Mouse (Mus musculus) MEL (cell line): ENCODE results near the gene Sult2a7.

ENCODE experiments used
- CTCF ChIP-seq, 3 experiments: IDR thresholded peaks in 2 of 3; conservative IDR thresholded peaks in 1 of 3; 2 replicates each; pipeline ENCODE4 v1.5.1; 2011 to 2012; ENCODE audit warnings: low read length in 3 of 3, low read depth in 2 of 3, mild to moderate bottlenecking in 2 of 3, improper control_type of control experiment in 1 of 3, inconsistent platforms in 1 of 3, mixed read lengths in 1 of 3, moderate library complexity in 1 of 3; ENCODE audit not compliant: control insufficient read depth in 1 of 3, insufficient read depth in 1 of 3, poor library complexity in 1 of 3, severe bottlenecking in 1 of 3
- EP300 ChIP-seq, 2 experiments: IDR thresholded peaks; 2 replicates each; pipeline ENCODE4 v1.6.1; 2011; ENCODE audit warnings: improper control_type of control experiment in 2 of 2, low read length in 2 of 2, low read depth in 1 of 2, mild to moderate bottlenecking in 1 of 2
- GATA1 ChIP-seq: IDR thresholded peaks from 2 replicates; pipeline ENCODE4 v1.6.1; 2011; ENCODE audit warnings: low read depth, low read length, improper control_type of control experiment
- JUND ChIP-seq: IDR thresholded peaks from 2 replicates; pipeline ENCODE4 v1.6.1; 2011; ENCODE audit warnings: low read depth, mild to moderate bottlenecking, improper control_type of control experiment, low read length
- MAX ChIP-seq: IDR thresholded peaks from 2 replicates; pipeline ENCODE4 v1.6.1; 2011; ENCODE audit warnings: low read length, improper control_type of control experiment
- NELFE ChIP-seq: IDR thresholded peaks from 2 replicates; pipeline ENCODE4 v1.6.1; 2011; ENCODE audit warnings: low read depth, low read length, improper control_type of control experiment
- POLR2AphosphoS5 ChIP-seq: IDR thresholded peaks from 2 replicates; pipeline ENCODE4 v1.6.1; 2012; ENCODE audit warnings: low read depth, borderline replicate concordance, mild to moderate bottlenecking, inconsistent platforms, low read length, moderate library complexity, mixed read lengths
- TCF12 ChIP-seq: IDR thresholded peaks from 2 replicates; pipeline ENCODE4 v1.6.1; 2014; ENCODE audit warnings: low read depth, mild to moderate bottlenecking, inconsistent platforms, low read length, improper control_type of control experiment, moderate library complexity
- USF1 ChIP-seq: IDR thresholded peaks from 2 replicates; pipeline ENCODE4 v1.6.1; 2014; ENCODE audit warnings: low read depth, mild to moderate bottlenecking, inconsistent platforms, low read length, improper control_type of control experiment, moderate library complexity
- USF2 ChIP-seq, 2 experiments: IDR thresholded peaks; 2 replicates each; pipeline ENCODE4 v1.6.1; 2011 to 2012; ENCODE audit warnings: improper control_type of control experiment in 2 of 2, low read length in 2 of 2, borderline replicate concordance in 1 of 2, inconsistent platforms in 1 of 2, low read depth in 1 of 2, mild to moderate bottlenecking in 1 of 2; ENCODE audit not compliant: insufficient read depth in 1 of 2

DNA sequence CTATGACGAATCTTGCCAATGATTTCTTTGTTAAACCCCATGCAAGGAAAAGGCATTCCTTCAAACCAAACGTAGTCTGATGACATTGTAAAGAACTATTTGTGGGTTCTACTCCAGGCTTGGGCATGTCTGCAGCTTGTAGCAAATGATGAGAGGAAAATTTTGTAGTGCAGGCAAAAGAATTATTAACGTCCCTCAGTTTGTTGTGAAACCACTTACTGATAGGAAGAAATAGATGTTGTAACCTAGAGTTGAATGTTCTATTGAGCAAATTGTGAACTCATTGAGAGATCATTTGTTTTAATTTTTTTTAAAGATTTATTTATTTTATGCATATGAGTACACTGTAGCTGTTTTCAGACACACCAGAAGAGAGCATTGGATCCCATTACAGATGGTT, 1.1 kb downstream of the Sult2a7 start:
- TF ChIP-seq USF2 (IDR thresholded peaks at IDR 0.05; ENCODE audit: borderline replicate concordance in 1 of 2, insufficient read depth in 1 of 2, low read depth in 1 of 2, low read length in 2 of 2): no peak
- no peak for TF ChIP-seq GATA1
- no peak for TF ChIP-seq CTCF (IDR thresholded peaks at IDR 0.05 in 2 of 3, conservative IDR thresholded peaks at IDR 0.05 in 1 of 3; ENCODE audit: control insufficient read depth in 1 of 3, insufficient read depth in 1 of 3, low read depth in 2 of 3, low read length in 3 of 3, poor library complexity in 1 of 3, severe bottlenecking in 1 of 3)
- TF ChIP-seq TCF12: no peak
- no peak for TF ChIP-seq EP300 (IDR thresholded peaks at IDR 0.05; ENCODE audit: low read depth in 1 of 2, low read length in 2 of 2)
- TF ChIP-seq NELFE: no peak
- TF ChIP-seq USF1: no peak
- TF ChIP-seq JUND: no peak
- no peak for TF ChIP-seq MAX
- no peak for TF ChIP-seq POLR2AphosphoS5
